Mouse (Mus musculus): Measurements from ENCODE around the gene Pdia5. TPM values are rescaled to one million over a fixed set of nuclear protein-coding genes. Genes with fewer than 3 reads are reported as not detected.
A peak's percentile ranks its signal among the peaks of the same experiment; 100 is the strongest.

The Pdia5 gene
- polyA plus RNA-seq, 1 experiment from 2014 or later: 12.2 TPM

DNA sequence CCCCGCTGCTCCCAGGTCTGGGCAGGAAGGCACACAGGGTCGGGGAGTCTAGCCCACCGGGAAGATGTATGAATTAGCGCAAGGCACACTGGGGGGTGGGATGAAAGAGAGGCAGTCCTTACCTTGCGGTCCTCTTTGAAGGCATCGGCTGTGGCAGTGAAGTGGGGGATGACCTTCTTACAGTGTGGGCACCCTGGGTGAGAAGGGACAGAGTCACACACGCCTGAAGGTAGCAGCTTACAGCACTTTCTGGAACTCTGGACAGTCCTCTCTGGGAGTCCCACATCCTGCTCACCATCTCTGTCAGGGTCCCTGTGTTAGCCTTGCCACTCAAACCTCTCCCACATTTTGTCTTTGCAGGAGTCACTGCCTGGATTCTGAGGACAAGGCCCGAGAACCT is 86.8 kb downstream of the Pdia5 start:
- Histone ChIP-seq H3K36me3 (replicated peaks; ENCODE audit: control insufficient read depth, insufficient read depth, low read depth, low read length) (no peaks in the 10 kb centered on the region), H3K27ac (replicated peaks; ENCODE audit: low read depth, low read length) (no peak overlapping the region), H3K9ac (replicated peaks; ENCODE audit: low read length) (no peak overlapping the region), H3K4me1 (ENCODE audit: control insufficient read depth, insufficient read depth, low read length) (no peaks in the 10 kb centered on the region), H3K4me3 (ENCODE audit: low read depth, low read length) (no peak overlapping the region), H3K4me2 (ENCODE audit: low read depth, low read length) (no peak overlapping the region), H3K9me3 (replicated peaks; ENCODE audit: control insufficient read depth, low read length) (no peaks in the 10 kb centered on the region), H3K27me3 (ENCODE audit: control insufficient read depth, insufficient read depth, low read length) (no peaks in the 10 kb centered on the region)
- WGBS: 88% methylated on average over 8 of the region's 8 CpGs
- ATAC-seq (replicated peaks; ENCODE audit: insufficient number of reproducible peaks, low FRiP score, low TSS enrichment, low read depth) (no peak), DNase-seq (ENCODE audit: low spot score) (no peak)

DNA sequence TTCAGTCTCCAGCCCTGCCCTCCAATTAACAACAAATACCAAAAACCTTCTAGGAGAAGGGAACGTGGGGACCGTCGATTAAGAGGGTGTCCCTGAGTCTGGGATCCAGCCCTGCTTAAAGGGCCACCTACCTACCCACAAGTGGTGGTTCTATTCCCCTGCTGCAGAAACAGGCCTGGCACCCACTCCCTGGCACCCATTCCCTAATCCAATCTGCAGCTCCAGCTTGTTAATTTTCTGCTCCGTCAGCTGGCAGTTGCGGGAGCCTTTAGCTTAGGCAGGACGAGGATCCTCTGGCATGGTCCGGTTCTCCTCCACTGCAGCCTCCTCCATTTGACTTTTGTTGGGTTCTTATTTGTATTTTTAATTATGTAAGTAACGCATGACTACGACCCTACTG is 87.3 kb downstream of the Pdia5 start:
- Histone ChIP-seq H3K9ac (replicated peaks; ENCODE audit: low read length) (no peak overlapping the region), H3K4me3 (ENCODE audit: low read depth, low read length) (no peak overlapping the region), H3K9me3 (replicated peaks; ENCODE audit: control insufficient read depth, low read length) (no peaks in the 10 kb centered on the region), H3K27me3 (ENCODE audit: control insufficient read depth, insufficient read depth, low read length) (no peaks in the 10 kb centered on the region), H3K27ac (replicated peaks; ENCODE audit: low read depth, low read length) (no peak overlapping the region), H3K4me1 (ENCODE audit: control insufficient read depth, insufficient read depth, low read length) (no peaks in the 10 kb centered on the region), H3K36me3 (replicated peaks; ENCODE audit: control insufficient read depth, insufficient read depth, low read depth, low read length) (no peaks in the 10 kb centered on the region), H3K4me2 (ENCODE audit: low read depth, low read length) (no peak overlapping the region)
- WGBS: 92% methylated on average over 9 of the region's 9 CpGs
- ATAC-seq (replicated peaks; ENCODE audit: insufficient number of reproducible peaks, low FRiP score, low TSS enrichment, low read depth) (no peak), DNase-seq (ENCODE audit: low spot score) (no peak)

DNA sequence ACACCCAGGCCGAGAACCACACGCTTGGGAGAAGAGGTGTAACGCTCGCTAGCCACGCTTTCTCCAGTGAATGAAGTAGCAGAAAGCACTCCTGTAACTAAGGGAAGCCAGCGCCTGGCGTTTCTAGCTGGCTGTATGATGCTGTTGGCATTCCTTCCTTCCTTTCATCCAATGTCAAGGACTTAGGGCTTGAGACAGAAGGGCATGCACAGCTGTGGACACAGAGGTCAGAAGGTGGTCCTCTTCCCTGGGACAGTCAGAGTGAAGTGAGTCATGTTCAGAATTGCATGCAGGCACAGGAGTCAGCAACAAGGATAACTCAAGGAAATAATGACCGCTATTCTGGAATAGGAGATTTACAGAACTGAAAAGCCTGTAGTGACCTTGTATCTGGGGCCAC is 97.9 kb downstream of the Pdia5 start:
- WGBS: 84% methylated on average over 8 of the region's 8 CpGs
- DNase-seq (ENCODE audit: low spot score) (no peak), ATAC-seq (replicated peaks; ENCODE audit: insufficient number of reproducible peaks, low FRiP score, low TSS enrichment, low read depth) (no peak)

GRCm38 (mm10) chr16:35385654-35386053 is 105.0 kb downstream of the Pdia5 start:
- ATAC-seq (replicated peaks; ENCODE audit: insufficient number of reproducible peaks, low FRiP score, low TSS enrichment, low read depth) (no peak), DNase-seq (ENCODE audit: low spot score) (no peak)
- Histone ChIP-seq H3K36me3 (replicated peaks; ENCODE audit: control insufficient read depth, insufficient read depth, low read depth, low read length) (no peaks in the 10 kb centered on the region), H3K4me1 (ENCODE audit: control insufficient read depth, insufficient read depth, low read length) (no peaks in the 10 kb centered on the region), H3K9ac (replicated peaks; ENCODE audit: low read length) (no peak overlapping the region), H3K27me3 (ENCODE audit: control insufficient read depth, insufficient read depth, low read length) (no peaks in the 10 kb centered on the region), H3K4me2 (ENCODE audit: low read depth, low read length) (no peak overlapping the region), H3K27ac (replicated peaks; ENCODE audit: low read depth, low read length) (no peak overlapping the region), H3K9me3 (replicated peaks; ENCODE audit: control insufficient read depth, low read length) (no peaks in the 10 kb centered on the region), H3K4me3 (ENCODE audit: low read depth, low read length) (no peak overlapping the region)
- WGBS: 86% methylated on average over 3 of the region's 3 CpGs

More for the DNA sequence above, 97.9 kb downstream of the Pdia5 start:
- Histone ChIP-seq H3K9me3 (replicated peaks; ENCODE audit: control insufficient read depth, low read length) (no peaks in the 10 kb centered on the region), H3K27me3 (ENCODE audit: control insufficient read depth, insufficient read depth, low read length) (no peaks in the 10 kb centered on the region), H3K27ac (replicated peaks; ENCODE audit: low read depth, low read length) (no peak overlapping the region), H3K9ac (replicated peaks; ENCODE audit: low read length) (no peak overlapping the region), H3K4me3 (ENCODE audit: low read depth, low read length) (no peak overlapping the region), H3K4me1 (ENCODE audit: control insufficient read depth, insufficient read depth, low read length) (no peaks in the 10 kb centered on the region), H3K4me2 (ENCODE audit: low read depth, low read length) (no peak overlapping the region), H3K36me3 (replicated peaks; ENCODE audit: control insufficient read depth, insufficient read depth, low read depth, low read length) (no peaks in the 10 kb centered on the region)

DNA sequence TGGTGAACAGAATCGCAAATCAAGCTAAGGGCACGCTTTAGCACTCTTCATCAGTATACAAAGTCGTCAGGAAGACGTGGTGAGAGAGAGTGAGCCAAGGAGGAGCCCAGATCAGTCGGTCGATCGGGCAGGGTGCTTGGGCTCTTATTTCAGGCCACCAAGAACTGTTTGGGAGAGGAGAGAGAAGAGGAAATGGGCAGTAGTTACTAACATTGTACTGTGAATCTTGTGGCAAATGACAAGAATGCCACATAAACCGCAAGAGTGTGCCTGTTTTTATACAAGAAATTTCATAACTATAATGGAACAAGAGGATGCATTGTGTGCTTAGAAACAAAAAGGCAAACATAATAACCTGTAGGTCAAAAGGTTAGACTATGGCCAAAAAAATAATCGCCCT is 110.6 kb downstream of the Pdia5 start:
- H3K4me3 ChIP-seq (ENCODE audit: low read depth, low read length): no peak overlapping the region
- no peak overlapping the region for H3K9ac ChIP-seq (replicated peaks; ENCODE audit: low read length)
- ATAC-seq (replicated peaks; ENCODE audit: insufficient number of reproducible peaks, low FRiP score, low TSS enrichment, low read depth) (no peak), DNase-seq (ENCODE audit: low spot score) (no peak)
- H3K4me2 ChIP-seq (ENCODE audit: low read depth, low read length): no peak overlapping the region
- no peaks in the 10 kb centered on the region for H3K36me3 ChIP-seq (replicated peaks; ENCODE audit: control insufficient read depth, insufficient read depth, low read depth, low read length)
- H3K27me3 ChIP-seq (ENCODE audit: control insufficient read depth, insufficient read depth, low read length): no peaks in the 10 kb centered on the region
- no peaks in the 10 kb centered on the region for H3K9me3 ChIP-seq (replicated peaks; ENCODE audit: control insufficient read depth, low read length)
- no peak overlapping the region for H3K27ac ChIP-seq (replicated peaks; ENCODE audit: low read depth, low read length)
- WGBS: 83% methylated on average over 9 of the region's 9 CpGs
- no peaks in the 10 kb centered on the region for H3K4me1 ChIP-seq (ENCODE audit: control insufficient read depth, insufficient read depth, low read length)

DNA sequence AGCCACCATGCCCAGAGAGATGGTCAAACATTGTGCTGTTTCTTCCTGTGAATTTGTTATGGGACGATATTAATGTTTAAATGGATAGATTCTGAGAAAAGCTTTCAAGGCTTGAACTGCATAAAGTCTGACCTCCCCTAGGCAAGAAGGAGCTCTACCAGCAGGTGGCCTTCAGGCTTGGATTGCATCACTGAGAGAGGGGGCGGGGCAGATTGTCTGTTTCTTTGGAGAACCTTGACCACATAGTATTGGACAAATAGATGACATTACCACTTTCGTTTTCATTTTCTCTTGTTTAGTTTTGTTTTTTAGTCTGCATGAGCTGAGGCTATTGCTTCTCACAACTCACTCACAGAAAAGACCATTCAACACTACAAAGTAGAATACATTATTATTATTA is 111.3 kb downstream of the Pdia5 start:
- Histone ChIP-seq H3K4me2 (ENCODE audit: low read depth, low read length) (no peak overlapping the region), H3K27ac (replicated peaks; ENCODE audit: low read depth, low read length) (no peak overlapping the region), H3K36me3 (replicated peaks; ENCODE audit: control insufficient read depth, insufficient read depth, low read depth, low read length) (no peaks in the 10 kb centered on the region), H3K9ac (replicated peaks; ENCODE audit: low read length) (no peak overlapping the region), H3K27me3 (ENCODE audit: control insufficient read depth, insufficient read depth, low read length) (no peaks in the 10 kb centered on the region), H3K4me1 (ENCODE audit: control insufficient read depth, insufficient read depth, low read length) (no peaks in the 10 kb centered on the region), H3K9me3 (replicated peaks; ENCODE audit: control insufficient read depth, low read length) (no peaks in the 10 kb centered on the region), H3K4me3 (ENCODE audit: low read depth, low read length) (no peak overlapping the region)
- no peak for ATAC-seq (replicated peaks; ENCODE audit: insufficient number of reproducible peaks, low FRiP score, low TSS enrichment, low read depth)
- no peak for DNase-seq (ENCODE audit: low spot score)
- 88% methylated on average over 3 of the region's 3 CpGs for WGBS

DNA sequence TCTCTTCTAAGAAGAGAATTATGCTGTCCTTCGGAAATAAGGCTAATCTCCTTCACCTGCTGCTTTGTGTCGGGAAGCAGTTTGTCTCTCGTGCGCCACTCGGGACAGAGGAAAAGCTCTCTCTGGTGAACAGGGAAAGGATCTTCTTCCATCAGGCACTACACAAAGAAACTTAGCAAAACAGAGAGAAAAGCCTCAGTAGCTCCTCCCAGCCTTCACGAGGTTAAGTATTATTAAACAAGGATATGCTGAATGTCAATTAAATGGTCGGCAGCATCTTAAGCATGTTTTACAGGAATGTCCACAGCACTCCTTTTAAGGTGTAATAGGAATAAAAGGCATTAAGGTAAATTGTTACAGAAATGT is 126.6 kb downstream of the Pdia5 start:
- peak overlapping the region; percentile 84 for H3K4me3 ChIP-seq (ENCODE audit: low read depth, low read length)
- DNase-seq (ENCODE audit: low spot score) (no peak), ATAC-seq (replicated peaks; ENCODE audit: insufficient number of reproducible peaks, low FRiP score, low TSS enrichment, low read depth) (no peak)
- no peaks in the 10 kb centered on the region for H3K27me3 ChIP-seq (ENCODE audit: control insufficient read depth, insufficient read depth, low read length)
- no peaks in the 10 kb centered on the region for H3K36me3 ChIP-seq (replicated peaks; ENCODE audit: control insufficient read depth, insufficient read depth, low read depth, low read length)
- no peaks in the 10 kb centered on the region for H3K4me1 ChIP-seq (ENCODE audit: control insufficient read depth, insufficient read depth, low read length)
- peak overlapping the region; percentile 54 for H3K9ac ChIP-seq (replicated peaks; ENCODE audit: low read length)
- WGBS: 2% methylated on average over 7 of the region's 7 CpGs
- no peaks in the 10 kb centered on the region for H3K9me3 ChIP-seq (replicated peaks; ENCODE audit: control insufficient read depth, low read length)
- H3K4me2 ChIP-seq (ENCODE audit: low read depth, low read length): peak overlapping the region; percentile 41
- no peak overlapping the region for H3K27ac ChIP-seq (replicated peaks; ENCODE audit: low read depth, low read length)

DNA sequence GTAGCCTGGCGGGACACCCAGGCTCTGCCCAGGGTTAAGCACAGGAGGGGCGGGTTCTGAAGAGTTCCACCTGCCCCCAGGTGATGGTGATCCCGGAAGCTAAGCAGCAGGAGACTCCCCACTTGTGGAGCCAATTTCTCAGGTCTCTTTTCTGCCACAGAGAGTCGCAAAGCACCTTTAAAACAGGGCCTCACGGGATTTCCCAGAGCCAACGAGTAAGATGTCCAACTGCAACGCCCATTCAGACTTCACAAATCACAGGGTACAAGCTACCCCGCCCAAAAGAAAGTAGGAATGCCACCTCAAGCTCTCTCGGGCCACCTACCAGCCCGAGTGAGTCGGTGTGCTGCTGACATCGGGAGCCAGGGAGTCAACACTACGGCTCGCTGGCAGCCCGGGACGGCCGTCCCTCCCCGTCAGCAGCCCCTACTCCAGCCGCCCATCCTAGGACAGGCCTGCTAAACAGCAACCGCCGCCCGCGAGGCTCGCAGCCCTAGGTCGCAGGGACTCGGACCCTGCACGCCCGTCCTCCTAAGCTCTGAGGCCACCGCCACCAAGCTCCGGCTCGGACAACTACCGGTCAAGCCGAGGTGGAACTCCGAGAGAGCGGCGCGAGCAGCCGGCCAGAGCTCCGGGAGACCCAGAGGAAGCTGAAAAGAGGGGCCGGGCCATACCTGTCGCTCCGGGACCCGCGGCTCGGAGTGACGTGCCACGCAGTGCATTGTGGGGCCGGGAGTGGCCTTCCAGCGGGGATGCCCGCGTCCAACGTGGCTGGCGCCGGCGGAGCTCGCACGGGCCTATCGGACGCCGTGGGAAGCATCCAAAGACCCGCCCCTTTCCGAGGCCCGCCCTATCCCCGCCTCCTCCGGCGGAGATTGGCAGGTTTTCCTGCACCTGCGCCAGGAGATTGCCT is 127.3 kb downstream of the Pdia5 start, which contains the start of gene Sec22a:
Sec22a (minus strand) TSS at position 769 of the 913 bp plus-strand sequence.
- under 1% methylated on average over 67 of the region's 67 CpGs for WGBS

More for the DNA sequence above, 127.3 kb downstream of the Pdia5 start, which contains the start of gene Sec22a:
- DNase-seq (ENCODE audit: low spot score) (peak; percentile 97), ATAC-seq (replicated peaks; ENCODE audit: insufficient number of reproducible peaks, low FRiP score, low TSS enrichment, low read depth) (peak; percentile 97)
- H3K9me3 ChIP-seq (replicated peaks; ENCODE audit: control insufficient read depth, low read length): no peaks in the 10 kb centered on the region
- peak within 1 kb of the TSS; percentile 54 for H3K4me2 ChIP-seq (ENCODE audit: low read depth, low read length)
- no peaks in the 10 kb centered on the region for H3K27me3 ChIP-seq (ENCODE audit: control insufficient read depth, insufficient read depth, low read length)
- peak within 1 kb of the TSS; percentile 88 for H3K9ac ChIP-seq (replicated peaks; ENCODE audit: low read length)
- peak within 1 kb of the TSS; percentile 52; the same call in 1 of the 2 replicates for H3K27ac ChIP-seq (replicated peaks; ENCODE audit: low read depth, low read length)
- no peaks in the 10 kb centered on the region for H3K4me1 ChIP-seq (ENCODE audit: control insufficient read depth, insufficient read depth, low read length)
- no peaks in the 10 kb centered on the region for H3K36me3 ChIP-seq (replicated peaks; ENCODE audit: control insufficient read depth, insufficient read depth, low read depth, low read length)
- H3K4me3 ChIP-seq (ENCODE audit: low read depth, low read length): peak within 1 kb of the TSS; percentile 84
